Mouse (Mus musculus) embryonic facial prominence, embryonic 10.5 days (tissue): ENCODE results near the gene Efr3b. TPM values are rescaled to one million over a fixed set of nuclear protein-coding genes. Genes with fewer than 3 reads are reported as not detected.
A peak's percentile ranks its signal among the peaks of the same experiment; 100 is the strongest.

Experiments
- DNase-seq: peaks from one replicate; pipeline ENCODE4 v3.0.0-alpha.2; 2017; ENCODE audit warnings: low spot score
- H3K27ac ChIP-seq: fragments of 300-500 bp; sonication (generic); replicated peaks from 2 replicates; pipeline ENCODE4 v1.5.1; 2016; ENCODE audit warnings: mild to moderate bottlenecking
- H3K27me3 ChIP-seq: fragments of 300-500 bp; sonication (generic); replicated peaks from 2 replicates; pipeline ENCODE4 v1.6.1; 2016; ENCODE audit warnings: low read depth, mild to moderate bottlenecking; ENCODE audit not compliant: poor library complexity, severe bottlenecking
- H3K36me3 ChIP-seq: fragments of 300-500 bp; sonication (generic); replicated peaks from 2 replicates; pipeline ENCODE4 v1.6.1; 2016; ENCODE audit warnings: mild to moderate bottlenecking, moderate library complexity
- H3K4me1 ChIP-seq: fragments of 300-500 bp; sonication (generic); 2 replicates; pipeline ENCODE4 v1.6.1; 2016
- H3K4me3 ChIP-seq: fragments of 300-500 bp; sonication (generic); 2 replicates; pipeline ENCODE4 v1.5.1; 2016; ENCODE audit warnings: mild to moderate bottlenecking, moderate library complexity
- H3K9me3 ChIP-seq: fragments of 300-500 bp; sonication (generic); 2 replicates; pipeline ENCODE4 v1.6.1; 2016; ENCODE audit warnings: mild to moderate bottlenecking
- WGBS: fragments of 180-500 bp; shearing (Covaris S2); methylation state at CpG from one replicate; pipeline ENCODE4 v1.1.7; 2016; 5-methylcytosine and 5-hydroxymethylcytosine counted together
- polyA plus RNA-seq: library from polyadenylated mRNA; unstranded; fragments of >200 nt; fragmentation: Nextera tagmentation; extraction: Ambion mirVana; gene quantifications from 2 replicates; pipeline ENCODE4 v1.2.1, GENCODE M21; 2016

The Efr3b gene
- polyA plus RNA-seq, 1 experiment from 2014 or later, result 8.4 TPM

DNA sequence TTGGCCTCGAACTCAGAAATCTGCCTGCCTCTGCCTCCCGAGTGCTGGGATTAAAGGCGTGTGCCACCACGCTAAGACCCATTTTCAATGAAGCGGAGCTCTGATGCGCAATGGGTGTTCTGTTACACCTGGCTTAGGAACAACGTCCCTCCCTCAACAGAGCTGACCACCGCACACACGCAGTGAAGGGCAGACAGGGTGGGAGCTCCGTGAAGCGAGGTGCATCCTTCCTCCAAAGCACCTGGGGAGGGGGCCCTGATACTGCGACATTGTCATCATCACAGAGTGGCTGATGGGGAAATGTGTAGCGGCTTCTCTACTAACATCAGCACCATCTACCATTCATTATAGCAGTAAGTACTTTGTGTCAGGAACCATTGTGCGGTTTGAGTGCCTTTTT lies 15.2 kb downstream of the Efr3b start:
- 94% methylated on average over 14 of the region's 14 CpGs for WGBS
- DNase-seq, result no peak
- H3K27me3 ChIP-seq, result no peaks in the 10 kb centered on the region

DNA sequence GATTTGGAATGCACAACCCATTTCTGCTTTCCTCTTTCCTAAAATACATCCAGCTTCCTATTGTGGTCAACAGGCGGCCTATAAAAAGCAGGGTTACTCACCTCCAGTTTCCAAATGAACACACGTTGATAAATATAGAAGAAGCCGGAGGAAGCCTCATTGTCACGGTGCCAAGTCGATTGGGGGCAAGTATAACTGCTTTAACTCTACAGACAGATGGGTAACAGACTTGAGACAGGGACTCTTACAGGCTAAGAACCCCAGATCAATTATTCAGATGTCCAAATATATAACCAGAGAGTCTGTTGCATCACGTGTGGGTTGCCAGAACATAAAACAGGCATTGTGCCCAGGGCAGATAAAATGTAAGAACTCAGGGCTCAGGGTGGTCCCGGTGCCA lies 15.9 kb downstream of the Efr3b start:
- Histone ChIP-seq H3K27ac (no peak overlapping the region), H3K9me3 (no peaks in the 10 kb centered on the region), H3K4me3 (no peak overlapping the region), H3K27me3 (no peaks in the 10 kb centered on the region), H3K4me1 (peaks cover 4% of the 10 kb centered on the region), H3K36me3 (no peaks in the 10 kb centered on the region)
- 91% methylated on average over 7 of the region's 7 CpGs for WGBS
- DNase-seq, result no peak

More for the DNA sequence above, 15.2 kb downstream of the Efr3b start:
- peaks cover 4% of the 10 kb centered on the region for H3K4me1 ChIP-seq
- no peak overlapping the region for H3K27ac ChIP-seq
- no peaks in the 10 kb centered on the region for H3K9me3 ChIP-seq
- H3K36me3 ChIP-seq, result no peaks in the 10 kb centered on the region
- no peak overlapping the region for H3K4me3 ChIP-seq

DNA sequence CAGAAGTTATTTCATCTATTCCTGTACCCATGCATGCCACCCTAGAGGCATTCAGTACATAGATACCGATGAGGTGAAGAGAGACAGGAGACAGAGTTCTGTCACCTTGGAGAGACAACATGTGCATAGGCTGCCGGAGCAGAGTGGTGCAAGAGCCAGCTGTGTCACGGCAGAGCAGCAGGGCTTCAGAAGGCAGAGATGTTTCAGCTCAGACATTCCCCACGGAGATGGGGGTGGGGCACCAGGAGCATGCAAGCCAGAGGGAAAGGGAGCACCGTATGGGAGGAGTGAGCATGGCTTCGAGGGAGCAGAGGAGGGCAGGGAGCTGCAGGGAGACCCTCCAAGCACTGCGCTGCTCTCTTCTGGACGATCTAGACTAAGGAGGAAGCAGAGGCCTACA lies 18.2 kb downstream of the Efr3b start:
- Histone ChIP-seq H3K4me3 (no peak overlapping the region), H3K27me3 (no peaks in the 10 kb centered on the region), H3K4me1 (peaks cover 4% of the 10 kb centered on the region), H3K36me3 (no peaks in the 10 kb centered on the region), H3K27ac (no peak overlapping the region), H3K9me3 (no peaks in the 10 kb centered on the region)
- 55% methylated on average over 8 of the region's 8 CpGs for WGBS
- no peak for DNase-seq

DNA sequence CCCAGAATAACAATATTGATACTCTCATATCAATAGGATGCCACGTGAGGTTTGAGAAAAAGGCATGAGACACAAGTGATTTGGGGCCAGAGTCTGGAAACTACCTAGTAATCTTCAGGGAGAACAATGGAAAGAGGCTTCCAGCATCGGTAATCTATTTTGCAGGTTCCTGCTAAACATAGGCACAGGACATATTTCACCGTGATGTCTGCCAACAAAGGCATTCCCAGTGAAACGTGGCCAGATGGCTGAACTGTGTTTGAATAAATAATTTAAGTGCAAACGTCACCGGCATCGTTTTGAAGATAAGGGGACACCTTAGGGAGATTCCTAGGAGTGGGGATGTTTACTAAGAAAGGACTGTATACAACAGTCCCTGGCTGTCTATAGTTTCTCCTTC lies 22.4 kb downstream of the Efr3b start:
- Histone ChIP-seq H3K36me3 (no peaks in the 10 kb centered on the region), H3K27me3 (no peaks in the 10 kb centered on the region), H3K4me3 (no peak overlapping the region), H3K9me3 (no peaks in the 10 kb centered on the region), H3K4me1 (peaks cover 7% of the 10 kb centered on the region), H3K27ac (no peak overlapping the region)
- no peak for DNase-seq
- WGBS, result 82% methylated on average over 7 of the region's 7 CpGs

DNA sequence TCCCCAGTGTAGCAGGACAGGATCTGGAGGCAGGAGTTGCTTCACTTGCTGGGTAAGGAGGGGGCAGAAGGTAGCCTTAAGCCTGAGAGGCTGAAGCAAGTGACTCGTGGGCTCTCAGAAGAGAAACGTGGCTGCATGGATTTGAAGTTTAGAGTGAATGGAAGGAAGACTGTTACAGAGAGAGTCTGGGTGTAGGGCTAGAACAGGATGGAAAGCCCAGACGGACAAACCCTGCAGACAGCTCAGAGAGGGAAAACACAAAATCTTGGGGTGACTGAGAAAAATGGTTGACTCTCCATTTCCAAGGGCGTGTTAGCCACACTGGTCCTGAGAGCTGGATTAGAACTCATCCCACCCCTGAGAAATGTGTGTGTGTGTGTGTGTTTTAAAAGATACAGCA lies 23.0 kb downstream of the Efr3b start:
- no peaks in the 10 kb centered on the region for H3K27me3 ChIP-seq
- DNase-seq, result no peak
- H3K36me3 ChIP-seq, result no peaks in the 10 kb centered on the region
- H3K27ac ChIP-seq, result no peak overlapping the region
- WGBS, result 81% methylated on average over 4 of the region's 4 CpGs
- peaks cover 7% of the 10 kb centered on the region for H3K4me1 ChIP-seq
- H3K9me3 ChIP-seq, result no peaks in the 10 kb centered on the region
- no peak overlapping the region for H3K4me3 ChIP-seq

DNA sequence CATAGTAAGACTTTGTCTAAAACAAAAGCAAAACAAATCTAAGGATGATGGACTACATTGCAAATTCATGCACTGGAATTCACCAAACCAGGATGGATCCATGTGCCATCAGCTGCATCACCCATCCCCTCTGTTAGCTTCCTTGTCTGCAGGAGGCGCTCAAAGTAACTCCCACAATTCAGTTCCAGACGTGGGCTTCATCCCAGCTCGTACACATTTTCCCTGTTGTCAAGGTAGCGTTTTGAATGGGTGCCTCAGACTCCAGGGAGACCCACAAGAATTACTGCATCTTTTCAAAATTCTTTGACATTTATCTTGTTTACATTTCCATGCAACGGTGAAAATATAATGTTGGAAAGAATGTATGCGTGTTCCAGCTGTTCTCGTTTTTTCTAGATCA lies 23.5 kb downstream of the Efr3b start:
- DNase-seq, result no peak
- Histone ChIP-seq H3K9me3 (no peaks in the 10 kb centered on the region), H3K4me3 (no peak overlapping the region), H3K27ac (no peak overlapping the region), H3K4me1 (peaks cover 4% of the 10 kb centered on the region; the same call in 1 of the 2 replicates), H3K36me3 (no peaks in the 10 kb centered on the region), H3K27me3 (no peaks in the 10 kb centered on the region)
- WGBS, result 82% methylated on average over 7 of the region's 7 CpGs

DNA sequence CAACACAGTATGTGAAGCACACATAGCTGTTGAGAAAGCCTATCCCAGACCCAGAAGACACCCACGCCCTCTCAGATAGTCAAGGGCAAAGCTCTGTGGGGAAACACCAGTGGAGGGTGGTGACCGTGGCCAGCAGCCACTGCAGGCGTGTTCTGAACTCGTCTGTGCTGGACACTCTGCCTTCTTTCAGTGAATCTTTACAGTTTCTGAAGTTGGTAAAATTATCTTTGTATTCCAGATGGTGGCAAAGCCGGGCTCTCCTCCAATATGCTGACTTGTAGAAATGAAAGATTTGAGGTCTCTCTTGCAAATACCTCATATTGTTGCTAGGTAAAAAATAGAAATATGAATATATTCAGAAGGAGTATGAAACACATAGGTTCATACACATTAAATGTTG lies 27.0 kb downstream of the Efr3b start:
- Histone ChIP-seq H3K27me3 (no peaks in the 10 kb centered on the region), H3K36me3 (no peaks in the 10 kb centered on the region), H3K4me3 (no peak overlapping the region), H3K4me1 (peaks cover 29% of the 10 kb centered on the region), H3K9me3 (no peaks in the 10 kb centered on the region), H3K27ac (no peak overlapping the region)
- 86% methylated on average over 5 of the region's 5 CpGs for WGBS
- no peak for DNase-seq

DNA sequence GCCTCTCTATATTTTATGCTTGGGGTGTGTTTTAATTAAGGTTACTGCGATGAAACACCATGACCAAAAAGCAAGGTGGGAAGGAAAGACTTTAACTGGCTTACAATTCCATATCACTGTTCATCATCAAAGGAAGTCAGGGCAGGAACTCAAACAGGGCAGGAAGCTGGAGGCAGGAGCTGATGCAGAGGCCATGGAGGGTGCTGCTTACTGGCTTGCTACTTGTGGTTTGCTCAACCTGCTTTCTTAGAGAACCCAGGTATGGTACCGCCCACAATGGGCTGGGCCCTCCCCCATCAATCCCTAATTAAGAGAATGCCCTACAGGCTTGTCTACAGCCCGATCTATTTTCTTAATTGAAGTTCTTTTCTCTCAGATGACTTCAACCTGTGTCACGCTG lies 27.4 kb downstream of the Efr3b start:
- WGBS, result 81% methylated on average over 4 of the region's 4 CpGs
- H3K36me3 ChIP-seq, result no peaks in the 10 kb centered on the region
- no peak overlapping the region for H3K27ac ChIP-seq
- no peaks in the 10 kb centered on the region for H3K9me3 ChIP-seq
- H3K4me1 ChIP-seq, result peaks cover 31% of the 10 kb centered on the region
- no peaks in the 10 kb centered on the region for H3K27me3 ChIP-seq
- H3K4me3 ChIP-seq, result no peak overlapping the region
- DNase-seq, result no peak

DNA sequence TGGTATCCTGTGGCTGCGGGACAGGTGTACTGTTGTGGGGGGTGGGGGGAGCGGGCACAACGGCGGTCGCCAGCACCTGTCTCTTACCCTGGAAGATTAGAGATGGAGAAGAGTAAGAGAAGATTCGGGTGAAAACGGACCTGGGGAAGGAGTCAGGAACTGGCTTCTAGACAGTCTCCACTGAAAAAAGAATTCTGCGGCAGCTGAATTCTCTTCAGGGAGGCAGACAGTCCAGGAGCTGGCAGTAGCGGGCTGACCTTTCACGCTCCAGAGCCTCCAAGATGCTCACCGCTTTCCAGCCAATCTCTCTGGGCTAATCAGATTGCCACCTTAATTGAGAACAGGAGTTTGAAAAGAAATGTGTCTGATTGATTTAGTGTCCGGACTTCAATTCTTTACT lies 30.0 kb downstream of the Efr3b start:
- Histone ChIP-seq H3K4me3 (no peak overlapping the region), H3K9me3 (no peaks in the 10 kb centered on the region), H3K27ac (no peak overlapping the region), H3K36me3 (no peaks in the 10 kb centered on the region), H3K4me1 (peaks cover 31% of the 10 kb centered on the region), H3K27me3 (no peaks in the 10 kb centered on the region)
- peak; percentile 42 for DNase-seq
- 42% methylated on average over 12 of the region's 12 CpGs for WGBS

DNA sequence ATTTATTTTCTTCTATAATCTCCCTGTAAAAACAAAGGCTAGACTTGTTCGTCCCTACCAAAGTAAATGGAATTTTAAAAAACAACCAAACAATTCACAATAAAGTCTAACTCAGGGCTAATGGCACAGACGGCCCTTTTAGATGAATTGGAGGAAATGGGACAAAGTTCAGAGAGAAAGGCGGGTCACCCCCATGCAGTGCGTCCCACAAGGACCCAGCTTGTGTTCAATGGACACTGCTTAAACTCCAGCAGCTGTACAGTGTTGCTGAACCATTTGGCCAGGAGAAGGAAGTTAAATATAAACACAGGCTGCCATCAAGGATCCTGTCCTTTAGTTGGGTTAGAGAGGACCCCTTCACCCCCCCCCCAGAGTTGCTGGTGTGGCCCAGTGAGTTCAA lies 30.9 kb downstream of the Efr3b start:
- Histone ChIP-seq H3K36me3 (no peaks in the 10 kb centered on the region), H3K27me3 (no peaks in the 10 kb centered on the region), H3K9me3 (no peaks in the 10 kb centered on the region), H3K27ac (no peak overlapping the region), H3K4me1 (peaks cover 31% of the 10 kb centered on the region), H3K4me3 (no peak overlapping the region)
- DNase-seq, result no peak
- WGBS, result 59% methylated on average over 4 of the region's 4 CpGs

DNA sequence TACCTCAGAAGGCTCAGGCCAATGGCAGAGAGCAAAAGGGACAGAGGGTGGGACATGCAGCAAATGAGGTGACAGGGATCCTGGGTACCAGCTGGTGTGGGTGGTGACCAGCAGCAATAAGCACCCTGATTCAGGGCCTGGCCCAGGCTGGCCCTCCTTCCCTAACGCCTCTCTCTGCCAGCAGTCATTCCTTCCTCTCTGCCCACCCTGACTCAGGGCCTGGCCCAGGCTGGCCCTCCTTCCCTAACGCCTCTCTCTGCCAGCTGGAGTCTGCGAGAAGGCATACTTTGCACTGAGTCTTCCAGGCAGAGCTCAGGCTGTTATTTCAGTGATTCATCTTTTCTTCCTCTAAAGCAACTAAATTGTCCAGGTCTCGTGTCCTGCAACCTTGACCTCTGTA lies 31.5 kb downstream of the Efr3b start:
- 56% methylated on average over 4 of the region's 4 CpGs for WGBS
- Histone ChIP-seq H3K9me3 (no peaks in the 10 kb centered on the region), H3K36me3 (no peaks in the 10 kb centered on the region), H3K27me3 (no peaks in the 10 kb centered on the region), H3K4me1 (peaks cover 31% of the 10 kb centered on the region), H3K27ac (peak overlapping the region; percentile 30; the same call in 1 of the 2 replicates), H3K4me3 (no peak overlapping the region)
- DNase-seq, result no peak

DNA sequence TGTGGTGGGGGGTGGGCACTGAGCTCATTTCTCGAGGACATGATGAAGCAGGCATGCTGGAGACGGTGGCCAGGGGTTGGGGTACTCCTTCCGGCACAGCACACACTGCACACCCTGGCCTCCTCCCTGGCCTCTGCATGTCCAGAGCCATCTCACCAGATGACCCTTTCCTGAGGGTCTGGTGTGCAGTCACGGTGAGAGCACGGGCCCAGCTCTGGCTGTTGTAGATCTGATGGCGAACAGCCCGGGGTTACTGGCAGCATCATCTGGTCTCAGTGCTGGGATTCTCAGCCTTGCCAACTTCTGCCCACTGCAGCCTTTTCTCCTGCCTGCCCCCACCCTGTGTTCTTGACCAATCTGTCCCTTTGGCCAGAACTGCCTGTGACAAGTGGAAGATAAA lies 32.6 kb downstream of the Efr3b start:
- Histone ChIP-seq H3K9me3 (no peaks in the 10 kb centered on the region), H3K27ac (no peak overlapping the region)

DNA sequence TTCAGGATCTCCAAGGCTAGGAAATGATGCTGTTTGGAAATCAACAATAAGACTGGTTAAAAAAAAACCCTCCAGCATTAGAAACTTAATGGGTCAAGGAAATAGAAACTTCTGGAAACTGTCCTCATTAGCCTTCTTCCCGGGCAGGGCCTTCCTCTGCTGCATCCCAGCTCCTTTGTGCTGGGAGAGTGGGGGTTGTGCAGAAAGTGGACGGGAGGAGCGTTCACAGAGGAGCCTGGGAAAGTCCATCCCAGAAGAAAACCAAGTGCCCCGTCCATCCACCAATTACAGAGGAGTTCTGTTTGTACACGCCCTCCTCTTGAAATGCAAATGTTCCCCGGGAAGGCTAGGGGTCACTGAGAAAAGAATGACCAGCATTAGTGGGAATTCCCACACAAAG lies 34.1 kb downstream of the Efr3b start:
- no peaks in the 10 kb centered on the region for H3K36me3 ChIP-seq
- no peaks in the 10 kb centered on the region for H3K27me3 ChIP-seq
- no peaks in the 10 kb centered on the region for H3K9me3 ChIP-seq
- DNase-seq, result no peak
- no peak overlapping the region for H3K4me3 ChIP-seq
- peaks cover 31% of the 10 kb centered on the region for H3K4me1 ChIP-seq
- no peak overlapping the region for H3K27ac ChIP-seq
- 20% methylated on average over 6 of the region's 6 CpGs for WGBS

More for the DNA sequence above, 32.6 kb downstream of the Efr3b start:
- DNase-seq, result no peak
- Histone ChIP-seq H3K27me3 (no peaks in the 10 kb centered on the region), H3K36me3 (no peaks in the 10 kb centered on the region), H3K4me1 (peaks cover 31% of the 10 kb centered on the region), H3K4me3 (no peak overlapping the region)
- WGBS, result 83% methylated on average over 7 of the region's 7 CpGs

DNA sequence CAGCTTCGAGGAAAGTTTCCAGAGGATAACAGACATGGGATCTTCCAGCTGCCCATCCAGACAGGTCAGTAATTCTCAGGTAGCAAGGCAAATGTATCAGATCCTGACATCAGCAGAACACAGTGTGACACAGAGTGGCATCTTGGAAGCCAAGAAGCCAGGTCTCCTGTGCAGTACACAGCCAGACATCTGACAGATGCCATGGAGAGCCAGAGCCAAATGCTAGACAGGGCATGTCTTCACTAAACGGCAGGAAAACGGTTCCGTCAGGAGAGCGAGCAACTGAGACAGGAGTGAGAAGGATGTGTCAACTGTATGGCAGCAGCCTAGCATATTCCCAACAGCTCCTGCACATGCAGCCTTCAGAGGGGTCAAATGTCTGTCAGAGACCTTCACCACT lies 38.3 kb downstream of the Efr3b start:
- no peak overlapping the region for H3K4me3 ChIP-seq
- H3K27ac ChIP-seq, result no peak overlapping the region
- 90% methylated on average over 5 of the region's 5 CpGs for WGBS
- H3K4me1 ChIP-seq, result peaks cover 4% of the 10 kb centered on the region; the same call in 1 of the 2 replicates
- H3K36me3 ChIP-seq, result peaks cover 4% of the 10 kb centered on the region; the same call in 1 of the 2 replicates
- DNase-seq, result no peak
- no peaks in the 10 kb centered on the region for H3K27me3 ChIP-seq
- H3K9me3 ChIP-seq, result no peaks in the 10 kb centered on the region
